Mouse (Mus musculus) adrenal gland, adult 18-20 months (tissue): ENCODE measurements at regions not wholly inside any gene's neighbourhood (a gene's known extent, or its start where the extent isn't known, plus 50 kb on each side); places are given as distances from the start of the nearest gene placed in this dataset.
A peak's percentile ranks its signal among the peaks of the same experiment; 100 is the strongest.

ENCODE experiments used
- DNase-seq, 2 experiments: peaks; one replicate each; pipeline ENCODE4 v3.0.0; 2021 to 2022; ENCODE audit warnings: low spot score in 2 of 2

DNA sequence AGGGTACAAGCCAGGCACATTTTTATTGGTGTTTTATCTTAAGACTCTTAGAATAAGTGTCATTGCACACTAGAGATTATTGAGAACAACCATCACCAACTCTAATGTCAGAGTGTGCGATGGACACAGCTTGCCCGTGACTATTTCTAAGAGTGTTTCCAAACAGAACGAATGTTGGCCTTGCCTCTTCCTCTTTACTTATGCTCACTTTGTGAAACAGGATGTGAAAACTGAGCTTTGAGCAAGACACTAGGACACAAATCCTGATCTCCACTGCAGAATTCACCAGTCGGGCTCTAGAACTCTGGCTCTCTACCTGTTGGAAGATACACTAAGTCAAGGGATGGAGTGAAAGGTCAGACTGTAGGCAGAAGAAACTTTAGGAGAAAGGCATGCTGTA, 215.3 kb downstream of the Ahr start:
- DNase-seq, result no peak

GRCm38 (mm10) chr12:35317046-35317445, 217.8 kb downstream of the Ahr start:
- DNase-seq, result no peak

DNA sequence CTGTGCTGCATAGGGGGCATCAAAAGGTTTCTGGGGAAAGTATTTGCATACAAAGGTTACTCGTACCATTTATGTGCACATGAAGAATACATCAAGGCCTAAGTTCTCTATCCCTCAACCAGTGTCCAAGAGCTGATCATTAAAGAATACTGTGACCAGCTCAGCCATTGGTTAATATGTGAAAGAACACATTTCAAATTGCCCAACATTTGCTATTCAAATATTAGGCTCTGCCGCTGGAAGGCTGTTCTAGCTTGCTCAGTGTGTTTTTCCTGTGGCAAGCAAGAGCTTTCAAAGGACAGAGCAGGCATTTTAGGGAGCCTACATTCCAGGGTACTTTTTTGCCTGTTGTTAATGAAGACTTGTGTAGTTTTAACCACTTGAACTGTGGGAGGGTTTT, 220.8 kb downstream of the Ahr start:
- DNase-seq, result no peak

DNA sequence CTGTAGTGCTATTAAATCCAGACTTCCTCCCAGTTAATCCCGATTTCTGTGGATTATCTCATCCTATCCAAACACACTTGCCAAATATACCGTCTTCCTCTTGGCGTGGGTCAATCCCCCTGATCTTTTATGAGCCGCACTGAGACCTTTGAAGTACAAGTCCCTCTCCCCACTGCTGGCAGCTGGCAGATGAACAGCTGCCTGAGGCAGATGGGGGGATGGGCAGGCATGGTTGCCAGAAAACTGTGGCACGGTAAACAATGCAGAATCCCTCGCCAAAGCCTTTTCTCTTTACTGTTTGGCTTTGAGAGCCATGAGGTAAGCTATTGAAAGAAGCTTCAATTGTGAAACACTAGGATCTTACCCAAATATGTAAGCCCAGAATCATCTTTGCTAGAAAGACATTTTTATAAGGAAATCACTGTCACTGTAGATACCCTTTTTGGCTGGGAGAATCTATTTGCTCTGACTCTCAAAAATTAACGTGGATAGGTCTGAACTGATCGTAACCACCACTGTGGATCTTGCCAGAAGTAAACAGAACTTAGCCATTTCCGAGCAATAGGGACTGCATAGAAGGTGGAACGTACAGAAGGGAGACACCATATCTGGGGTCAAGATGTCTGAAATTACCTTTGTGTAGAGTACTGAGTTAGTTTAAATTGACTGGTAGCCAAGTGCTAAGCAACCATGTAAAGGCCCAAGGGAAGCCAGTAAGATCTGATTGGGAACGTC, 221.5 kb downstream of the Ahr start:
- DNase-seq, result no peak

- no peak for DNase-seq
These were observed 226.3 kb downstream of the Ahr start for GRCm38 (mm10) chr12:35308537-35308936.

DNA sequence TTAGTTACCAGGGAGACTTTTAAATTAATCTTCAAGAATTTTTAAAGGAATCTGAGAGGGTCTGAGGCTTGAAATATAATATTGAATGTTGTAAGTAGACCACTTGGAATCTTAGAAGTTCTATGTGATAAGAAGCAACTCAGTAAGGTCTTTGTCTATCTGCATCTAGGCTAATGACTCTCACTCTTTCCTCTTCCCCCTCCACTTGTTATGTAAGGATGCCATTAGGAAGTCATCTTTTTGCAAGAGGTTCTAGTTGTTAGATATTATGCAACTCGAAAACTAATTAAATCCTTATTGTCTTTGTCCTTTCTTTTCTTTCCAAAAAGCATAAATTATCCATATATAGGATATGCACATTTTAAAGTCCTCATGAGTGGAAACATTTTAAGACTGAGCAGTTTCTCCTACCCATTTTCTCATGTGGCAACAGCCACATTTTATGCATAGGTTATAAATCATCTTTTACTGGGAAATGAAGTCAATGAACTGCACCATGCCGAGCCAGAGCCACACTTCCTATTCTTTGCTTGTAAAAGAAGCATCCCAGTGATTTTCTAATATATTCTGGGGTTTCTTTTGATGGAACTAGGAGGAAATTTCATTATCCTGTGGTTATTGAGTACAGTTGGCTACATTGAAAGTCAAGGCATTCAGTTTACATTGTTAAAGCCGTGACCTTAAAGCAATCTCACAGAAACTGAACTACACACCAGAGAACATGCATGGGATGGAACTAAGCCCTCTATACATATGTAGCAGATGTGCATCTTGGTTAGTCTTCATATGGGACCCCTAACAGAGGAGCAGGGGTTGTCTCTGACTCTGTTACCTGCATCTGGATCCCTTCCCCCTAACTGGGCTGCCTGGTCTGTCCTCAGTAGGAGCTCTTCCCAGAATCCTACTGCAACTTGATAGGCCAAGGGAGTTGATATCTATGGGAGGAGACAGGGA, 230.8 kb downstream of the Ahr start:
- no peak for DNase-seq

GRCm38 (mm10) chr12:35303188-35303587, 231.7 kb downstream of the Ahr start:
- no peak for DNase-seq

GRCm38 (mm10) chr12:35294668-35295067, 240.2 kb downstream of the Ahr start:
- no peak for DNase-seq

GRCm38 (mm10) chr12:35293566-35293965, 241.3 kb downstream of the Ahr start:
- no peak for DNase-seq

- DNase-seq, result peak in 1 of 2 experiments; percentile 29
These were observed 242.9 kb downstream of the Ahr start for GRCm38 (mm10) chr12:35291941-35292341.

DNA sequence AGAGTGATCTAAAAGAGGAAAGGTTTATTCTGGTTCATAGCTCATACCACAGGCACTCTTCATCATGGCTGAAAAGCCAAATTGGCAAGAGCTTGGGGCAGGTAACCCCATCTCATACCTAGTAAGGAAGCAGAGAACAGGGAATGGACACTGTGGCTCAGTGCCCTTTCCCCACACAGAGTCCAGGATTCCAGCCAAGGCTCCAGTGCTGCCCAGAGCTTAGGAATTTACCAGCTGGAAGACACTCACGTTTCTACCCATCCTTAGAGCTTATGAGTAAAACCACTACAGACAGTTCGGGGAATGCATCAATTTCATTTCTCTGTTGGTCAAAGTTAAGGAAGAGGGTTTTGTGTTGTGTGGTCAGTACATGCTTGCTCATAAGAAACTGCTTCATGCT, 241.0 kb downstream of the Snx13 start:
- DNase-seq, result peak in 1 of 2 experiments; percentile 22

- no peak for DNase-seq
These were observed 240.6 kb downstream of the Snx13 start for GRCm38 (mm10) chr12:35287570-35287969.

- DNase-seq, result no peak
These were observed 240.1 kb downstream of the Snx13 start for GRCm38 (mm10) chr12:35286974-35287553.

- DNase-seq, result no peak
These were observed 237.4 kb downstream of the Snx13 start for GRCm38 (mm10) chr12:35284345-35284744.

- no peak for DNase-seq
These were observed 236.9 kb downstream of the Snx13 start for GRCm38 (mm10) chr12:35283925-35284324.

DNA sequence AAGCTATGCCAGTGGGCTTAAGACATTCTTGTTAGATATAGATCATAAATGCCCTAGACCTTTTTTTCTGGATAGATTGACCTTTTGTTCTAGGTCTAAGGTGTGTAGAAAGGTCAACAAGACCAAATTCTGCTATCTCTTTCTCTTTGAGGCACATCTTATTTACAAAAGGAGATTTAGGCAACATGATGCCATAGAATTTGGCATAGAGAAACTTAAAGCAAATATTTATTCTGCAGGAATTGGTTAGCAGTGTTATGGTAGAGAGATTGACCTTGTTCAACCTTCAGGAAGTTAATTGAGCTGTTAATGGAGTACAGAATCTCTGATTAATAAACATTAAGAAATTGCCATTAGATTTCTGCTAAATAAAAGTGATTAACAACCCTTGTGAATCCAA, 236.4 kb downstream of the Snx13 start:
- no peak for DNase-seq

- DNase-seq, result no peak
These were observed 222.5 kb downstream of the Snx13 start for GRCm38 (mm10) chr12:35269465-35269864.

- DNase-seq, result no peak
These were observed 221.0 kb downstream of the Snx13 start for GRCm38 (mm10) chr12:35268006-35268405.

GRCm38 (mm10) chr12:35267023-35267654, 220.2 kb downstream of the Snx13 start:
- DNase-seq, result no peak

DNA sequence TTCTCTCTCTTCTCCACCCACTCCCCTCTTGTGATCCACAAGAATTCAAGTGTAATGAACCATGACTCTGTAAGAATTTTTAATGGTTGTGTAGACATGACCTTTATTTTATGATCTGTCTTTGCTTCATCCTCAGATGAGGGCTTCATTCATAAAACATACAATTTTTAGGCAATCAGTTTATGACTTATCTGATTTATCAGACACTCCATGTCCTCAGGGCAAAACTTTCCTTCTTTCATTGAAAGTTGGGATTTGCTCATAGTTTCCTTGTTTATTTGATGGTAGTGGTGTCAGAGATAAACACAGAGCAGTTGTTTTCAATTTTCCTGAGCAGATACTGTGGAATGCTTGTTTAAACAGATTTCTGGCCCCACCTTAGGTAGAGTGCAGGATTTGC, 212.8 kb downstream of the Snx13 start:
- no peak for DNase-seq

- no peak for DNase-seq
These were observed 208.9 kb downstream of the Snx13 start for GRCm38 (mm10) chr12:35255723-35256401.
